Mouse (Mus musculus) frontal cortex, postnatal 25 days (tissue): ENCODE data around the gene Hormad1.

Experiments used
- DNase-seq, 2 experiments: peaks; one replicate each; pipeline ENCODE4 v3.0.0; 2022; ENCODE audit warnings: low spot score in 2 of 2

The Hormad1 gene

DNA sequence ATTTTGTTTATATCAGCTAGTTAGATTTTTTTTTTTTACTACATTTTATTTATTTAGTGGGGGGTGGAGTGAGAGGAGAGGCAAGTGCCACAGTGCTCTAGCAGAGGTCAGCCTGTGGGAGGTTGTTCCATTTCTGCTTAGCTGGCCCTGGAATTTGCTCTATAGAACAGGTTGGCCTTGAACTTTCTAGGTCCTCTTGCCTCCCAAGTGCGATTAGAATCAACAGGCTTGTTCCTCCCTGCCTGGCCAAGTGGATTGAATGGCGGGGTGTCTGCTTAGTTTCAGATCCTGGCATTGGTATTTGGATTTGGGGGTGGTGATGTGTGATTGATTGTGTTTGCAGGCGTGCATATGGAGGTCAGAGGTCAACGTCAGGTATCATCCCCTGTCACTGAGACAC is 76.6 kb downstream of the Hormad1 start:
- DNase-seq = no peak
